Mouse (Mus musculus) cortical plate, adult 2 months (tissue): ENCODE measurements at regions not wholly inside any gene's neighbourhood (a gene's known extent, or its start where the extent isn't known, plus 50 kb on each side); places are given as distances from the start of the nearest gene placed in this dataset.

Experiments
- H3K27ac ChIP-seq: fragments of 200-500 bp; 2 replicates; pipeline ENCODE4 v1.5.1; 2012; ENCODE audit warnings: low read length, control low read depth, inconsistent platforms; ENCODE audit not compliant: insufficient read depth
- H3K4me1 ChIP-seq: fragments of 200-500 bp; 2 replicates; pipeline ENCODE4 v1.6.1; 2011; ENCODE audit warnings: low read length; ENCODE audit not compliant: control insufficient read depth, insufficient read depth
- H3K4me3 ChIP-seq: fragments of 200-500 bp; 2 replicates; pipeline ENCODE4 v1.5.1; 2011; ENCODE audit warnings: mild to moderate bottlenecking, low read length, control low read depth; ENCODE audit not compliant: insufficient read depth
- CTCF ChIP-seq: fragments of 200-500 bp; IDR thresholded peaks from 2 replicates; pipeline ENCODE4 v1.5.1; 2011; ENCODE audit warnings: mild to moderate bottlenecking, control low read depth, low read length; ENCODE audit not compliant: insufficient read depth; ENCODE audit errors: extremely low read depth
- POLR2A ChIP-seq: fragments of 200-500 bp; IDR thresholded peaks from 2 replicates; pipeline ENCODE4 v1.6.1; 2011; ENCODE audit warnings: mild to moderate bottlenecking, low read length, control low read depth; ENCODE audit not compliant: insufficient read depth; ENCODE audit errors: extremely low read depth

GRCm38 (mm10) chr12:77061562-77061847 is 99.5 kb upstream of the Max start:
- Histone ChIP-seq H3K4me3 (no peak overlapping the region), H3K27ac (peak overlapping the region; percentile 4; the same call in 1 of the 2 replicates), H3K4me1 (no peaks in the 10 kb centered on the region)
- TF ChIP-seq CTCF (no peak), POLR2A (no peak)

- H3K4me1 ChIP-seq, result no peaks in the 10 kb centered on the region
- TF ChIP-seq POLR2A, result no peak
- no peak for TF ChIP-seq CTCF
- peak overlapping the region; percentile 4; the same call in 1 of the 2 replicates for H3K27ac ChIP-seq
- no peak overlapping the region for H3K4me3 ChIP-seq
Observed at GRCm38 (mm10) chr12:77060766-77061561, 99.0 kb upstream of the Max start.

GRCm38 (mm10) chr12:77060060-77060695 is 98.2 kb upstream of the Max start:
- TF ChIP-seq POLR2A (no peak), CTCF (no peak)
- Histone ChIP-seq H3K4me1 (no peaks in the 10 kb centered on the region), H3K4me3 (no peak overlapping the region), H3K27ac (no peak overlapping the region; the same call in 1 of the 2 replicates)

GRCm38 (mm10) chr12:77059679-77060059 is 97.7 kb upstream of the Max start:
- TF ChIP-seq CTCF, result no peak
- TF ChIP-seq POLR2A, result no peak
- H3K27ac ChIP-seq, result no peak overlapping the region
- no peak overlapping the region for H3K4me3 ChIP-seq
- H3K4me1 ChIP-seq, result no peaks in the 10 kb centered on the region

GRCm38 (mm10) chr12:77058596-77059190 is 96.7 kb upstream of the Max start:
- no peak overlapping the region for H3K4me3 ChIP-seq
- H3K4me1 ChIP-seq, result no peaks in the 10 kb centered on the region
- no peak for TF ChIP-seq CTCF
- TF ChIP-seq POLR2A, result no peak
- no peak overlapping the region for H3K27ac ChIP-seq

GRCm38 (mm10) chr12:77056748-77057370 is 94.9 kb upstream of the Max start:
- Histone ChIP-seq H3K27ac (no peak overlapping the region), H3K4me1 (no peaks in the 10 kb centered on the region), H3K4me3 (no peak overlapping the region)
- no peak for TF ChIP-seq POLR2A
- TF ChIP-seq CTCF, result no peak

- Histone ChIP-seq H3K4me3 (no peak overlapping the region), H3K4me1 (no peaks in the 10 kb centered on the region), H3K27ac (no peak overlapping the region)
- TF ChIP-seq POLR2A, result no peak
- TF ChIP-seq CTCF, result no peak
Observed at GRCm38 (mm10) chr12:77054700-77055099, 92.7 kb upstream of the Max start.

- no peak overlapping the region for H3K27ac ChIP-seq
- no peak overlapping the region for H3K4me3 ChIP-seq
- H3K4me1 ChIP-seq, result no peaks in the 10 kb centered on the region
- no peak for TF ChIP-seq POLR2A
- TF ChIP-seq CTCF, result no peak
Observed at GRCm38 (mm10) chr12:77054211-77054610, 92.2 kb upstream of the Max start.

GRCm38 (mm10) chr12:77052853-77053252 is 90.9 kb upstream of the Max start:
- Histone ChIP-seq H3K4me1 (no peaks in the 10 kb centered on the region), H3K4me3 (no peak overlapping the region), H3K27ac (no peak overlapping the region)
- no peak for TF ChIP-seq POLR2A
- peak; percentile 53 for TF ChIP-seq CTCF
